Mouse (Mus musculus) T-helper 1 cell (primary cell): Measurements from ENCODE around the gene Tfpt.

ENCODE experiments used
- in situ Hi-C: fragments of 300-600 bp; cut with MboI, MseI; formaldehyde crosslinking; loops from one replicate; pipeline ENCODE4 v1.15.1; 2025; ENCODE audit warnings: high pct_unique_total_duplicates

Gene Tfpt

GRCm38 (mm10) chr7:3629543-3630477, at the start of gene Tfpt, which contains the start of gene Prpf31:
Gene Tfpt (minus strand): TSS chr7:3629929.
Gene Prpf31 (plus strand): TSS chr7:3629985.
- in situ Hi-C loops, result loop anchor here (10.0 to 25.0 kb wide), 3 partner anchors 515 to 1432 kb away; partner anchors contain the start of genes Ppp6r1, U2af2 and Zfp580

GRCm38 (mm10) chr7:3677342-3677741, 47.6 kb upstream of the Tfpt start, which contains the start of gene Tmc4:
Gene Tmc4 (minus strand): TSS chr7:3677553.
- in situ Hi-C loops, result no loop called here

GRCm38 (mm10) chr7:3676371-3676770, 46.6 kb upstream of the Tfpt start:
- in situ Hi-C loops, result no loop called here

- in situ Hi-C loops, result no loop called here
These were observed 45.5 kb upstream of the Tfpt start for GRCm38 (mm10) chr7:3675228-3675548.

GRCm38 (mm10) chr7:3674507-3675227, 44.9 kb upstream of the Tfpt start:
- in situ Hi-C loops, result no loop called here

GRCm38 (mm10) chr7:3666921-3667391, 37.2 kb upstream of the Tfpt start:
- in situ Hi-C loops, result no loop called here

GRCm38 (mm10) chr7:3665215-3666114, 35.7 kb upstream of the Tfpt start, which contains the start of gene Leng1:
Gene Leng1 (minus strand): TSS chr7:3665840.
- in situ Hi-C loops, result no loop called here

- in situ Hi-C loops, result no loop called here
These were observed 34.9 kb upstream of the Tfpt start for GRCm38 (mm10) chr7:3664524-3665214.

- in situ Hi-C loops, result no loop called here
These were observed 28.8 kb upstream of the Tfpt start for GRCm38 (mm10) chr7:3658578-3658977.

GRCm38 (mm10) chr7:3656966-3657365, 27.2 kb upstream of the Tfpt start:
- in situ Hi-C loops, result no loop called here

GRCm38 (mm10) chr7:3646641-3647040, 16.9 kb upstream of the Tfpt start:
- in situ Hi-C loops, result loop anchor here (25.0 kb wide), 2 partner anchors 1016 to 1416 kb away; partner anchors contain the start of genes Ppp6r1, U2af2 and Zfp580

GRCm38 (mm10) chr7:3646188-3646587, 16.5 kb upstream of the Tfpt start:
- in situ Hi-C loops, result loop anchor here (25.0 kb wide), 2 partner anchors 1016 to 1416 kb away; partner anchors contain the start of genes Ppp6r1, U2af2 and Zfp580

- in situ Hi-C loops, result loop anchor here (25.0 kb wide), 2 partner anchors 1017 to 1417 kb away; partner anchors contain the start of genes Ppp6r1, U2af2 and Zfp580
These were observed 15.8 kb upstream of the Tfpt start for GRCm38 (mm10) chr7:3645488-3646025.

GRCm38 (mm10) chr7:3644672-3645487, 15.2 kb upstream of the Tfpt start, which contains the start of gene Cnot3:
Gene Cnot3 (plus strand): TSS chr7:3645268.
- in situ Hi-C loops, result loop anchor here (25.0 kb wide), 2 partner anchors 1017 to 1417 kb away; partner anchors contain the start of genes Ppp6r1, U2af2 and Zfp580

- in situ Hi-C loops, result loop anchor here (25.0 kb wide), 2 partner anchors 1018 to 1418 kb away; partner anchors contain the start of genes Ppp6r1, U2af2 and Zfp580
These were observed 14.6 kb upstream of the Tfpt start for GRCm38 (mm10) chr7:3644348-3644671.

- in situ Hi-C loops, result loop anchor here (25.0 kb wide), 2 partner anchors 1018 to 1418 kb away; partner anchors contain the start of genes Ppp6r1, U2af2 and Zfp580
These were observed 14.1 kb upstream of the Tfpt start for GRCm38 (mm10) chr7:3643843-3644242.

- in situ Hi-C loops, result loop anchor here (25.0 kb wide), 2 partner anchors 1019 to 1419 kb away; partner anchors contain the start of genes Ppp6r1, U2af2 and Zfp580
These were observed 13.7 kb upstream of the Tfpt start for GRCm38 (mm10) chr7:3643412-3643811.

GRCm38 (mm10) chr7:3630478-3630815, 718 bp upstream of the Tfpt start:
- in situ Hi-C loops, result loop anchor here (25.0 kb wide), 2 partner anchors 1032 to 1432 kb away; partner anchors contain the start of genes Ppp6r1, U2af2 and Zfp580

GRCm38 (mm10) chr7:3629030-3629429, 699 bp downstream of the Tfpt start:
- in situ Hi-C loops, result loop anchor here (10.0 to 25.0 kb wide), 3 partner anchors 516 to 1433 kb away; partner anchors contain the start of genes Ppp6r1, U2af2 and Zfp580
